Mouse (Mus musculus) heart, adult 2 months (tissue): ENCODE measurements around the gene Gm21954. TPM values are rescaled to one million over a fixed set of nuclear protein-coding genes. Genes with fewer than 3 reads are reported as not detected.

Experiments used
- DNase-seq, 2 experiments: peaks; one replicate each; pipeline ENCODE4 v3.0.0; 2021
- H3K27ac ChIP-seq: fragments of 200-600 bp; 2 replicates; pipeline ENCODE4 v1.8.1; 2022
- H3K27me3 ChIP-seq: fragments of 200-500 bp; 2 replicates; pipeline ENCODE4 v1.6.1; 2012; ENCODE audit warnings: mild to moderate bottlenecking, low read length, inconsistent platforms, mixed read lengths; ENCODE audit not compliant: control insufficient read depth, insufficient read depth
- H3K36me3 ChIP-seq: fragments of 200-500 bp; 2 replicates; pipeline ENCODE4 v1.6.1; 2012; ENCODE audit warnings: low read length, inconsistent platforms; ENCODE audit not compliant: control insufficient read depth, insufficient read depth
- H3K4me1 ChIP-seq: fragments of 200-500 bp; 2 replicates; pipeline ENCODE4 v1.6.1; 2011; ENCODE audit warnings: low read length; ENCODE audit not compliant: control insufficient read depth, insufficient read depth
- H3K4me3 ChIP-seq: fragments of 200-600 bp; 2 replicates; pipeline ENCODE4 v1.8.1; 2022
- H3K79me2 ChIP-seq: fragments of 200-500 bp; replicated peaks from 2 replicates; pipeline ENCODE4 v1.6.1; 2012; ENCODE audit warnings: mild to moderate bottlenecking, inconsistent platforms, low read length, moderate library complexity, mixed read lengths; ENCODE audit not compliant: control insufficient read depth, insufficient read depth
- H3K9ac ChIP-seq: fragments of 200-500 bp; 2 replicates; pipeline ENCODE4 v1.6.1; 2012; ENCODE audit warnings: low read depth, mild to moderate bottlenecking, control low read depth, inconsistent platforms, low read length, mixed read lengths
- CTCF ChIP-seq: fragments of 200-600 bp; IDR thresholded peaks from 2 replicates; pipeline ENCODE4 v1.8.1; 2022; ENCODE audit warnings: antibody characterized with exemption, mild to moderate bottlenecking, moderate library complexity
- EP300 ChIP-seq: fragments of 200-500 bp; IDR thresholded peaks from 2 replicates; pipeline ENCODE4 v1.6.1; 2011; ENCODE audit warnings: low read depth, low read length, control low read depth; ENCODE audit not compliant: insufficient read depth
- POLR2A ChIP-seq: fragments of 200-500 bp; IDR thresholded peaks from 2 replicates; pipeline ENCODE4 v1.6.1; 2011; ENCODE audit warnings: mild to moderate bottlenecking, low read depth, low read length, control low read depth; ENCODE audit not compliant: insufficient read depth
- WGBS: fragments of 180-500 bp; shearing (Covaris S2); methylation state at CpG from one replicate; pipeline ENCODE4 v1.1.7; 2018; 5-methylcytosine and 5-hydroxymethylcytosine counted together
- intact Hi-C: fragments of 180-260 bp; cut with DNase I; formaldehyde crosslinking; loops from one replicate; pipeline ENCODE4 v1.15.1; 2025
- polyA plus RNA-seq: library from polyadenylated mRNA; depleted of rRNA; stranded (reverse); fragments of >200 nt; gene quantifications from 2 replicates; pipeline ENCODE4 v1.2.3, GENCODE M21; 2012
- total RNA-seq, 2 experiments: library from RNA; stranded (reverse); gene quantifications; 2 replicates each; pipeline ENCODE4 v1.2.3; 2021

Gm21954 gene
- total and polyA plus RNA-seq, 3 experiments = not detected

- no peak overlapping the region for H3K4me3 ChIP-seq
Measured at GRCm38 (mm10) chr3:55473146-55473545, 1.1 kb upstream of the Gm21954 start.

DNA sequence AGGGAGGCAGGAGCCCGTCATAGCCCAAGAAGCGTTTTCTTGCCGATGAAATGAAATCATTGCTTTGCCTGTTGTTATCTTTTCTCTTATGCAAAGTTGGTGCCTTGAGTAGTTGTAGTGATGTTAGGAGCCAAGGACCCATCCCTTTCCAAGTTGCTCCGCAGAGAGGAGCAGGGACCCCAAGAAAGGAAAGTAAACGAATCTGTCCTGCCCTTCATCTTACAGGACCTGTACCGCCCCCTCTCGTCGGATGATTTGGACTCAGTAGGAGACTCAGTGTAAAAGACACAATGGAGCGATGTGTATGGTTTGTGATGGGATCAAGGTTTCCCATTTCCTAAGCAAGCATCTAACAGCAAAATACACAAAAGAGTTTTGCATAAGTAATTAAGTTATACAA is 5.7 kb downstream of the Gm21954 start:
- H3K36me3 ChIP-seq = no peaks in the 10 kb centered on the region
- H3K4me3 ChIP-seq = no peak overlapping the region
- H3K9ac ChIP-seq = no peak overlapping the region
- H3K79me2 ChIP-seq = no peaks in the 10 kb centered on the region
- H3K27me3 ChIP-seq = no peaks in the 10 kb centered on the region
- DNase-seq = no peak
- H3K4me1 ChIP-seq = no peaks in the 10 kb centered on the region
- H3K27ac ChIP-seq = no peak overlapping the region
- TF ChIP-seq CTCF (no peak), POLR2A (no peak), EP300 (no peak)
- 74% methylated on average over 9 of the region's 9 CpGs for WGBS
- intact Hi-C loops = no loop called here

More at GRCm38 (mm10) chr3:55473146-55473545, 1.1 kb upstream of the Gm21954 start:
- intact Hi-C loops = no loop called here
- WGBS = 73% methylated on average over 6 of the region's 6 CpGs
- no peak for TF ChIP-seq CTCF
- TF ChIP-seq EP300 = no peak
- TF ChIP-seq POLR2A = no peak
- Histone ChIP-seq H3K79me2 (no peaks in the 10 kb centered on the region), H3K36me3 (no peaks in the 10 kb centered on the region), H3K27ac (no peak overlapping the region), H3K9ac (no peak overlapping the region), H3K27me3 (no peaks in the 10 kb centered on the region), H3K4me1 (no peaks in the 10 kb centered on the region)
- DNase-seq = no peak

DNA sequence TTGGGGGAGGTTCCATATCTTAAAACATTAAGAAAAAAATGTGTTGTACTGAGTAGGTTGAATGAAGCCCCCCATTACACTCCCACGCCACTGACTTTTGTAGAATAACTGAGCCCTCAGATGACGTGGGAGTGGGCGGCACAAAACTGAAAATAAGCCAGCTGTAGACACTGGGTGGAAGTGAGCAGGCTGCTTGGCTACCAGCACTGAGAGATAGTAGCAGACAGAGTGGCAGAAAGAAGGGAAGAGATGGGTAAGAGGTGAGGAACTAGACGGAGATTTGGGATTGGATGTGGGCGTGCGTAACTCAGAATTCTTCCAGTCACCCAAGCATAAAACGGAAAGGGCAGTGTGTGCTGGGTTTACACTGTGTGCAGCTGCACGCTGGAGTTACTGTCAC is 6.2 kb downstream of the Gm21954 start:
- no peaks in the 10 kb centered on the region for H3K36me3 ChIP-seq
- no peak overlapping the region for H3K27ac ChIP-seq
- no peaks in the 10 kb centered on the region for H3K27me3 ChIP-seq
- H3K79me2 ChIP-seq = no peaks in the 10 kb centered on the region
- intact Hi-C loops = no loop called here
- H3K4me3 ChIP-seq = no peak overlapping the region
- H3K9ac ChIP-seq = no peak overlapping the region
- no peaks in the 10 kb centered on the region for H3K4me1 ChIP-seq
- 73% methylated on average over 8 of the region's 8 CpGs for WGBS
- DNase-seq = no peak
- TF ChIP-seq EP300 (no peak), POLR2A (no peak), CTCF (no peak)

DNA sequence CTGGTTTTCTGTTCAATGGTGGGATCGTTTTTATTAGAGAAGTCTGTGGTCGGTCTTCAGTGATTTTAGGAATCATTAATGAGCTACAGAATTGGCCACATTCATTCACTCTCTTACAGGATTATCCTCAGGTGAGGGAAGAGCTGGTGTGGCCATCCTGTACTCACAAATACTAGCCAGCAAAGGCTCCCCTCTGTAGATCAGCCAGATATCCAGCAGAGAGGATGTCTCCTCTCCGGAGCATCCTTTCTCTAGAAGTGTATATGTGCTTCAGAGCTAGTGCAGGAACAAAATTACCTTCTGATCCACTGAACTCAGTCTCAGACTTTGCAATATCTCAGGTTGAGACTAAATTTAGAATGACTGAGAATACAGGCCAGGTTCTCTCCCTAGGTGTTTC is 7.8 kb downstream of the Gm21954 start:
- Histone ChIP-seq H3K36me3 (no peaks in the 10 kb centered on the region), H3K79me2 (no peaks in the 10 kb centered on the region), H3K9ac (no peak overlapping the region), H3K4me3 (no peak overlapping the region), H3K27me3 (no peaks in the 10 kb centered on the region), H3K27ac (no peak overlapping the region), H3K4me1 (no peaks in the 10 kb centered on the region)
- no peak for DNase-seq
- no peak for TF ChIP-seq EP300
- no peak for TF ChIP-seq CTCF
- TF ChIP-seq POLR2A = no peak
- intact Hi-C loops = no loop called here
- 77% methylated on average over 3 of the region's 3 CpGs for WGBS

- TF ChIP-seq POLR2A = no peak
- Histone ChIP-seq H3K27ac (no peak overlapping the region), H3K4me1 (no peaks in the 10 kb centered on the region), H3K4me3 (no peak overlapping the region), H3K27me3 (no peaks in the 10 kb centered on the region), H3K9ac (no peak overlapping the region), H3K79me2 (no peaks in the 10 kb centered on the region), H3K36me3 (no peaks in the 10 kb centered on the region)
- intact Hi-C loops = no loop called here
- no peak for DNase-seq
- WGBS = 97% methylated on average over 4 of the region's 4 CpGs
Measured at GRCm38 (mm10) chr3:55462904-55463668, 8.9 kb downstream of the Gm21954 start.

- Histone ChIP-seq H3K27ac (no peak overlapping the region), H3K4me1 (no peaks in the 10 kb centered on the region), H3K36me3 (no peaks in the 10 kb centered on the region), H3K9ac (no peak overlapping the region), H3K4me3 (no peak overlapping the region), H3K79me2 (no peaks in the 10 kb centered on the region), H3K27me3 (no peaks in the 10 kb centered on the region)
- 4% methylated on average over 17 of the region's 17 CpGs for WGBS
- no peak for TF ChIP-seq POLR2A
- no peak for TF ChIP-seq EP300
- no peak for TF ChIP-seq CTCF
- intact Hi-C loops = no loop called here
- DNase-seq = no peak
Measured at GRCm38 (mm10) chr3:55461685-55462655, 10.0 kb downstream of the Gm21954 start.
